Mouse (Mus musculus): ENCODE results near the gene Myo1d. TPM values are rescaled to one million over a fixed set of nuclear protein-coding genes. Genes with fewer than 3 reads are reported as not detected.
"Not testable (repeated sequence)": the region's sequence is repeated elsewhere in the genome, so short reads cannot be mapped to it uniquely, and the experiment has no call there.

Myo1d gene
- polyA plus RNA-seq, 2 experiments, result 3.3 to 7.5 TPM

GRCm38 (mm10) chr11:80471836-80472605 lies 307.8 kb downstream of the Myo1d start:
- ATAC-seq (ENCODE audit: insufficient read depth) (no peak), DNase-seq (ENCODE audit: low read depth in 3 of 3, low spot score in 3 of 3) (no peak)
- no peak overlapping the region for H3K4me2 ChIP-seq (ENCODE audit: low read depth)
- H3K36me3 ChIP-seq (replicated peaks; ENCODE audit: control insufficient read depth, insufficient read depth, low read depth), result peaks cover 51% of the 10 kb centered on the region
- no peak overlapping the region for H3K27ac ChIP-seq
- H3K4me3 ChIP-seq (ENCODE audit: insufficient read depth in 1 of 2, low read depth in 2 of 2, low read length in 2 of 2), result no peak overlapping the region
- no peaks in the 10 kb centered on the region for H3K9me3 ChIP-seq (ENCODE audit: control insufficient read depth, low read length)
- H3K9ac ChIP-seq (replicated peaks), result no peak overlapping the region
- 83% methylated on average over 16 of the region's 16 CpGs for WGBS (ENCODE audit: insufficient replicate concordance)
- no peaks in the 10 kb centered on the region for H3K27me3 ChIP-seq (ENCODE audit: control insufficient read depth, insufficient read depth, low read length)
- TF ChIP-seq EP300 (IDR thresholded peaks at IDR 0.05; ENCODE audit: low read depth) (no peak), CTCF (IDR thresholded peaks at IDR 0.05; ENCODE audit: low read depth) (no peak)
- peaks cover 5 to 7% of the 10 kb centered on the region in 2 experiments; a peak in 2 of 4 replicates for H3K4me1 ChIP-seq (replicated peaks; ENCODE audit: control insufficient read depth in 2 of 2, insufficient read depth in 2 of 2, low read length in 1 of 2)

- not testable (repeated sequence) for H3K9me3 ChIP-seq (ENCODE audit: control insufficient read depth, low read length); H3K9ac ChIP-seq (replicated peaks); DNase-seq (ENCODE audit: low read depth in 3 of 3, low spot score in 3 of 3); ATAC-seq (ENCODE audit: insufficient read depth); H3K4me2 ChIP-seq (ENCODE audit: low read depth); H3K4me1 ChIP-seq (replicated peaks; ENCODE audit: control insufficient read depth in 2 of 2, insufficient read depth in 2 of 2, low read length in 1 of 2); H3K4me3 ChIP-seq (ENCODE audit: insufficient read depth in 1 of 2, low read depth in 2 of 2, low read length in 2 of 2); H3K27ac ChIP-seq; H3K27me3 ChIP-seq (ENCODE audit: control insufficient read depth, insufficient read depth, low read length)
- peak; percentile 24; the same call in 1 of the 2 replicates for TF ChIP-seq CTCF (IDR thresholded peaks at IDR 0.05; ENCODE audit: low read depth)
- 70% methylated on average over 4 of the region's 4 CpGs for WGBS (ENCODE audit: insufficient replicate concordance)
- H3K36me3 ChIP-seq (replicated peaks; ENCODE audit: control insufficient read depth, insufficient read depth, low read depth), result peaks cover 84% of the 10 kb centered on the region
Observed at GRCm38 (mm10) chr11:80463605-80464130, 316.2 kb downstream of the Myo1d start.

- Histone ChIP-seq H3K9me3 (ENCODE audit: control insufficient read depth, low read length) (no peaks in the 10 kb centered on the region), H3K27me3 (ENCODE audit: control insufficient read depth, insufficient read depth, low read length) (no peaks in the 10 kb centered on the region), H3K27ac (no peak overlapping the region), H3K9ac (replicated peaks) (no peak overlapping the region), H3K4me1 (replicated peaks; ENCODE audit: control insufficient read depth in 2 of 2, insufficient read depth in 2 of 2, low read length in 1 of 2) (no peaks in the 10 kb centered on the region), H3K36me3 (replicated peaks; ENCODE audit: control insufficient read depth, insufficient read depth, low read depth) (peaks cover 50% of the 10 kb centered on the region), H3K4me2 (ENCODE audit: low read depth) (no peak overlapping the region), H3K4me3 (ENCODE audit: insufficient read depth in 1 of 2, low read depth in 2 of 2, low read length in 2 of 2) (no peak overlapping the region)
- ATAC-seq (ENCODE audit: insufficient read depth) (no peak), DNase-seq (ENCODE audit: low read depth in 3 of 3, low spot score in 3 of 3) (no peak)
- TF ChIP-seq CTCF (IDR thresholded peaks at IDR 0.05; ENCODE audit: low read depth) (no peak), EP300 (IDR thresholded peaks at IDR 0.05; ENCODE audit: low read depth) (no peak)
- WGBS (ENCODE audit: insufficient replicate concordance), result 61% methylated on average over 1 of the region's 1 CpGs
Observed at GRCm38 (mm10) chr11:80453198-80453597, 326.6 kb downstream of the Myo1d start.

- no peaks in the 10 kb centered on the region for H3K4me1 ChIP-seq (replicated peaks; ENCODE audit: control insufficient read depth in 2 of 2, insufficient read depth in 2 of 2, low read length in 1 of 2)
- DNase-seq (ENCODE audit: low read depth in 3 of 3, low spot score in 3 of 3), result no peak
- no peak overlapping the region for H3K4me2 ChIP-seq (ENCODE audit: low read depth)
- no peak overlapping the region for H3K27ac ChIP-seq
- WGBS (ENCODE audit: insufficient replicate concordance), result 36% methylated on average over 3 of the region's 3 CpGs
- H3K9ac ChIP-seq (replicated peaks), result no peak overlapping the region
- no peak overlapping the region for H3K4me3 ChIP-seq (ENCODE audit: insufficient read depth in 1 of 2, low read depth in 2 of 2, low read length in 2 of 2)
- H3K9me3 ChIP-seq (ENCODE audit: control insufficient read depth, low read length), result no peaks in the 10 kb centered on the region
- no peak for ATAC-seq (ENCODE audit: insufficient read depth)
- TF ChIP-seq EP300 (IDR thresholded peaks at IDR 0.05; ENCODE audit: low read depth), result no peak
- no peak for TF ChIP-seq CTCF (IDR thresholded peaks at IDR 0.05; ENCODE audit: low read depth)
- H3K27me3 ChIP-seq (ENCODE audit: control insufficient read depth, insufficient read depth, low read length), result no peaks in the 10 kb centered on the region
- H3K36me3 ChIP-seq (replicated peaks; ENCODE audit: control insufficient read depth, insufficient read depth, low read depth), result peaks cover 48% of the 10 kb centered on the region
Observed at GRCm38 (mm10) chr11:80452242-80452641, 327.6 kb downstream of the Myo1d start.

- Histone ChIP-seq H3K4me3 (ENCODE audit: insufficient read depth in 1 of 2, low read depth in 2 of 2, low read length in 2 of 2) (no peak overlapping the region), H3K36me3 (replicated peaks; ENCODE audit: control insufficient read depth, insufficient read depth, low read depth) (peaks cover 52% of the 10 kb centered on the region), H3K9ac (replicated peaks) (no peak overlapping the region), H3K4me2 (ENCODE audit: low read depth) (no peak overlapping the region), H3K9me3 (ENCODE audit: control insufficient read depth, low read length) (no peaks in the 10 kb centered on the region), H3K27me3 (ENCODE audit: control insufficient read depth, insufficient read depth, low read length) (no peaks in the 10 kb centered on the region), H3K4me1 (replicated peaks; ENCODE audit: control insufficient read depth in 2 of 2, insufficient read depth in 2 of 2, low read length in 1 of 2) (no peaks in the 10 kb centered on the region), H3K27ac (no peak overlapping the region)
- ATAC-seq (ENCODE audit: insufficient read depth) (no peak), DNase-seq (ENCODE audit: low read depth in 3 of 3, low spot score in 3 of 3) (no peak)
- 89% methylated on average over 2 of the region's 2 CpGs for WGBS (ENCODE audit: insufficient replicate concordance)
- no peak for TF ChIP-seq CTCF (IDR thresholded peaks at IDR 0.05; ENCODE audit: low read depth)
- no peak for TF ChIP-seq EP300 (IDR thresholded peaks at IDR 0.05; ENCODE audit: low read depth)
Observed at GRCm38 (mm10) chr11:80449859-80450258, 330.0 kb downstream of the Myo1d start.

Data from liver, embryonic 14.5 days (tissue).